Mouse (Mus musculus) kidney, adult 9 months (tissue): ENCODE results near the gene Zfp605.
"Not testable (repeated sequence)": the region's sequence is repeated elsewhere in the genome, so short reads cannot be mapped to it uniquely, and the experiment has no call there.

Experiments
- DNase-seq: peaks from one replicate; pipeline ENCODE4 v3.0.0; 2022

The Zfp605 gene

GRCm38 (mm10) chr5:110109991-110110441, at the start of gene Zfp605:
Gene Zfp605, plus strand, starts transcription at chr5:110110092.
- DNase-seq, result peak; percentile 93

- DNase-seq, result not testable (repeated sequence)
These were observed 37.5 kb upstream of the Zfp605 start, which contains the start of gene Gm17655 for GRCm38 (mm10) chr5:110072413-110072812. Gene Gm17655, minus strand, starts transcription at chr5:110072513.

GRCm38 (mm10) chr5:110082961-110083360, 26.9 kb upstream of the Zfp605 start:
- no peak for DNase-seq

GRCm38 (mm10) chr5:110086161-110086866, 23.6 kb upstream of the Zfp605 start:
- no peak for DNase-seq

GRCm38 (mm10) chr5:110091546-110091945, 18.3 kb upstream of the Zfp605 start:
- DNase-seq, result no peak

GRCm38 (mm10) chr5:110094030-110094846, 15.7 kb upstream of the Zfp605 start, which contains the start of gene Gm35315:
Gene Gm35315, minus strand, starts transcription at chr5:110094420.
- peak; percentile 94 for DNase-seq

- no peak for DNase-seq
These were observed 15.1 kb upstream of the Zfp605 start for GRCm38 (mm10) chr5:110094847-110095213.

- DNase-seq, result no peak
These were observed 10.9 kb upstream of the Zfp605 start for GRCm38 (mm10) chr5:110098991-110099477.

- DNase-seq, result peak; percentile 70
These were observed 10.0 kb upstream of the Zfp605 start, which contains the start of gene Plcxd1 for GRCm38 (mm10) chr5:110099656-110100580. Gene Plcxd1, plus strand, starts transcription at chr5:110099969.

GRCm38 (mm10) chr5:110100921-110101631, 8.8 kb upstream of the Zfp605 start:
- no peak for DNase-seq

- DNase-seq, result peak; percentile 67
These were observed 8.1 kb upstream of the Zfp605 start for GRCm38 (mm10) chr5:110101716-110102347.

GRCm38 (mm10) chr5:110102429-110102828, 7.5 kb upstream of the Zfp605 start:
- DNase-seq, result no peak

- DNase-seq, result no peak
These were observed 6.9 kb upstream of the Zfp605 start for GRCm38 (mm10) chr5:110102853-110103625.

- DNase-seq, result no peak
These were observed 5.8 kb upstream of the Zfp605 start for GRCm38 (mm10) chr5:110103901-110104615.

GRCm38 (mm10) chr5:110104616-110105380, 5.1 kb upstream of the Zfp605 start:
- no peak for DNase-seq

GRCm38 (mm10) chr5:110106140-110106871, 3.6 kb upstream of the Zfp605 start:
- DNase-seq, result no peak

- no peak for DNase-seq
These were observed 2.9 kb upstream of the Zfp605 start for GRCm38 (mm10) chr5:110106901-110107564.
